In genomic region chr1:132143079-132143478, GRCm38 (mm10) we compare ENCODE assay signal across 19 mouse cellular contexts. TPM values are rescaled to one million over a fixed set of nuclear protein-coding genes. Genes with fewer than 3 reads are reported as not detected.
DNase-seq lines count a peak whose midpoint lies in the region; ATAC-seq and TF ChIP-seq lines count a peak whose summit lies in the region.
"Had no signal": no experiment of that assay in that cellular context is flagged by ENCODE, and none has a peak within 500 bp of the region (broad histone marks: within the 10 kb centered on the region; RNA-seq: fewer than 3 reads in every experiment).

No protein-coding gene starts in this region.

- TF ChIP-seq POLR2A in bone marrow macrophage, adult 2 months (IDR thresholded peaks at IDR 0.05; ENCODE audit: borderline replicate concordance, low read depth, low read length) = no peak

- peak; percentile 56 for DNase-seq in adrenal gland, postnatal 14 days
- DNase-seq in adrenal gland, postnatal 10 days = no peak
- no peak for DNase-seq in left cerebral cortex, adult 2 months (ENCODE audit: extremely low spot score in 1 of 2, low spot score in 2 of 2)
- no peak for DNase-seq in left cerebral cortex, postnatal 36 days (ENCODE audit: low spot score in 2 of 2)
- no peak for DNase-seq in hindbrain, postnatal 0 days (ENCODE audit: low spot score)
- no peak for DNase-seq in thymus, postnatal 36 days
- DNase-seq: cerebellum, postnatal 25 days; gastrocnemius, postnatal 25 days; heart, postnatal 36 days; layer of hippocampus, adult 9-11 months; right cerebral cortex, postnatal 4 days; thymus, adult 2 months had no signal

- H3K9me3 ChIP-seq in hindbrain, postnatal 0 days (ENCODE audit: low read length) = no peaks in the 10 kb centered on the region
- H3K9me3 ChIP-seq: embryonic facial prominence, embryonic 12.5 days; heart, embryonic 10.5 days had no signal

- H3K4me1 ChIP-seq in bone marrow macrophage, adult 2 months (ENCODE audit: control insufficient read depth, insufficient read depth, low read length) = peaks cover 44% of the 10 kb centered on the region
- peaks cover 14% of the 10 kb centered on the region for H3K4me1 ChIP-seq in hindbrain, postnatal 0 days (ENCODE audit: insufficient read depth, low read length)

- no peaks in the 10 kb centered on the region for H3K36me3 ChIP-seq in hindbrain, postnatal 0 days (ENCODE audit: insufficient read depth, low read length)
- H3K36me3 ChIP-seq: embryonic facial prominence, embryonic 12.5 days; heart, embryonic 10.5 days had no signal

- peak; percentile 41 for ATAC-seq in megakaryocyte, adult 5-6 weeks (ENCODE audit: poor library complexity, severe bottlenecking)
- ATAC-seq in hindbrain, postnatal 0 days = no peak

- 66% methylated on average over 5 of the region's 5 CpGs for WGBS in hindbrain, postnatal 0 days

- H3K9ac ChIP-seq in hindbrain, postnatal 0 days (replicated peaks; ENCODE audit: low read length) = no peak overlapping the region

- H3K4me2 ChIP-seq in hindbrain, postnatal 0 days (ENCODE audit: low read depth, low read length) = no peak overlapping the region
- H3K4me2 ChIP-seq: embryonic facial prominence, embryonic 12.5 days; liver, embryonic 11.5 days had no signal

- peak overlapping the region; percentile 64; the same call in 1 of the 2 replicates for H3K27ac ChIP-seq in left cerebral cortex, adult 2 months
- H3K27ac ChIP-seq in bone marrow macrophage, adult 2 months (ENCODE audit: insufficient read depth, low read depth, low read length) = peak overlapping the region; percentile 48; the same call in 1 of the 2 replicates
- H3K27ac ChIP-seq in hindbrain, postnatal 0 days = no peak overlapping the region
- H3K27ac ChIP-seq: embryonic facial prominence, embryonic 12.5 days; heart, embryonic 10.5 days had no signal

- H3K4me3 ChIP-seq in left cerebral cortex, adult 2 months = no peak overlapping the region
- no peak overlapping the region for H3K4me3 ChIP-seq in bone marrow macrophage, adult 2 months (ENCODE audit: insufficient read depth, low read length)
- no peak overlapping the region for H3K4me3 ChIP-seq in hindbrain, postnatal 0 days (ENCODE audit: low read length)
- H3K4me3 ChIP-seq: embryonic facial prominence, embryonic 12.5 days; heart, embryonic 10.5 days had no signal

- no peak for TF ChIP-seq CTCF in left cerebral cortex, adult 2 months (IDR thresholded peaks at IDR 0.05)
- TF ChIP-seq CTCF in bone marrow macrophage, adult 2 months (IDR thresholded peaks at IDR 0.05; ENCODE audit: low read depth, low read length) = no peak
- TF ChIP-seq CTCF in hindbrain, postnatal 0 days (IDR thresholded peaks at IDR 0.05; ENCODE audit: low read depth) = no peak

- intact Hi-C loops in left cerebral cortex, adult 2 months (cut with DNase I) = no loop called here
- intact Hi-C loops in left cerebral cortex, postnatal 36 days (cut with DNase I) = no loop called here

- no peaks in the 10 kb centered on the region for H3K27me3 ChIP-seq in hindbrain, postnatal 0 days (ENCODE audit: insufficient read depth, low read length)

RNA-seq across cellular contexts. Expression of gene Cdk18, which starts 3.6 kb away (rescaled TPM):
- total RNA-seq in adrenal gland, postnatal 14 days (2021) = 16.7 and 17.9 TPM in 2 replicates
- 10 to 100 TPM; 14.6 TPM for total RNA-seq in adrenal gland, postnatal 10 days (2021)
- total RNA-seq in left cerebral cortex, adult 2 months (2021) = 10 to 100 TPM; 27.9 to 33.2 TPM
- total RNA-seq in left cerebral cortex, postnatal 36 days (2021) = 10 to 100 TPM; 29.6 to 31.5 TPM
- 56.1 and 65.3 TPM in 2 replicates for polyA plus RNA-seq in bone marrow macrophage, adult 2 months (2012; ENCODE audit: insufficient read depth, insufficient read length, missing spikeins)
- total RNA-seq in megakaryocyte, adult 5-6 weeks (2015) = 0.14 TPM in 1 of 2 replicates, not detected in the other
- total RNA-seq in megakaryocyte, adult 5-6 weeks (2017) = 0.04 TPM in 1 of 2 replicates, not detected in the other
- 2.7 and 4.1 TPM in 2 replicates for total RNA-seq in hindbrain, postnatal 0 days (2014; rRNA removed)
- 1.0 and 1.6 TPM in 2 replicates for polyA plus RNA-seq in hindbrain, postnatal 0 days (2015; fragmentation: Nextera tagmentation; extraction: Ambion mirVana)
- total RNA-seq: monocyte, adult 5-6 weeks had no signal

RNA-seq across cellular contexts. Expression of gene Lemd1, which starts 48.2 kb away (rescaled TPM):
- total RNA-seq in adrenal gland, postnatal 14 days (2021) = not detected in 2 replicates
- under 1 TPM; 0.27 to 0.36 TPM for total RNA-seq in adrenal gland, postnatal 10 days (2021)
- total RNA-seq in left cerebral cortex, adult 2 months (2021) = 1 to 10 TPM; 3.9 to 6.8 TPM
- total RNA-seq in left cerebral cortex, postnatal 36 days (2021) = 1 to 10 TPM; 6.3 to 6.4 TPM
- polyA plus RNA-seq in bone marrow macrophage, adult 2 months (2012; ENCODE audit: insufficient read depth, insufficient read length, missing spikeins) = not detected in 2 replicates
- total RNA-seq in megakaryocyte, adult 5-6 weeks (2015) = not detected in 2 replicates
- not detected in 2 replicates for total RNA-seq in megakaryocyte, adult 5-6 weeks (2017)
- total RNA-seq in hindbrain, postnatal 0 days (2014; rRNA removed) = 10.9 and 16.6 TPM in 2 replicates
- polyA plus RNA-seq in hindbrain, postnatal 0 days (2015; fragmentation: Nextera tagmentation; extraction: Ambion mirVana) = 7.9 and 9.0 TPM in 2 replicates
- total RNA-seq: CH12.LX; gastrocnemius, postnatal 25 days; heart, postnatal 36 days; monocyte, adult 5-6 weeks had no signal
- polyA plus RNA-seq: thymus, adult 2 months had no signal

RNA-seq across cellular contexts. Expression of gene AC124108.1, which starts 48.2 kb away (rescaled TPM):
- 0.11 and 0.15 TPM in 2 replicates for total RNA-seq in adrenal gland, postnatal 14 days (2021)
- under 1 TPM in 1 of 2 experiments, not detected in 1; 0.15 TPM for total RNA-seq in adrenal gland, postnatal 10 days (2021)
- total RNA-seq in left cerebral cortex, adult 2 months (2021) = 1 to 10 TPM; 4.3 to 6.1 TPM
- 1 to 10 TPM; 5.4 to 6.2 TPM for total RNA-seq in left cerebral cortex, postnatal 36 days (2021)
- polyA plus RNA-seq in bone marrow macrophage, adult 2 months (2012; ENCODE audit: insufficient read depth, insufficient read length, missing spikeins) = not detected in 2 replicates
- not detected in 2 replicates for total RNA-seq in megakaryocyte, adult 5-6 weeks (2015)
- not detected in 2 replicates for total RNA-seq in megakaryocyte, adult 5-6 weeks (2017)
- total RNA-seq in hindbrain, postnatal 0 days (2014; rRNA removed) = 2.0 and 4.8 TPM in 2 replicates
- 0.50 and 0.70 TPM in 2 replicates for polyA plus RNA-seq in hindbrain, postnatal 0 days (2015; fragmentation: Nextera tagmentation; extraction: Ambion mirVana)
- total RNA-seq: CH12.LX; gastrocnemius, postnatal 25 days; heart, postnatal 36 days; monocyte, adult 5-6 weeks had no signal
- polyA plus RNA-seq: heart, embryonic 10.5 days; thymus, adult 2 months had no signal
